Mouse (Mus musculus) embryonic fibroblast, embryonic 13.5 days (primary cell): ENCODE data around the gene Slc7a14.

Experiments
- CTCF ChIP-seq: IDR thresholded peaks from 2 replicates; pipeline ENCODE4 v1.5.1; 2011; ENCODE audit warnings: mild to moderate bottlenecking, control low read depth, low read length, moderate library complexity, borderline replicate concordance; ENCODE audit not compliant: insufficient read depth
- POLR2A ChIP-seq: IDR thresholded peaks from 2 replicates; pipeline ENCODE4 v1.6.1; 2011; ENCODE audit warnings: low read depth, mild to moderate bottlenecking, control low read depth, low read length, moderate library complexity

DNA sequence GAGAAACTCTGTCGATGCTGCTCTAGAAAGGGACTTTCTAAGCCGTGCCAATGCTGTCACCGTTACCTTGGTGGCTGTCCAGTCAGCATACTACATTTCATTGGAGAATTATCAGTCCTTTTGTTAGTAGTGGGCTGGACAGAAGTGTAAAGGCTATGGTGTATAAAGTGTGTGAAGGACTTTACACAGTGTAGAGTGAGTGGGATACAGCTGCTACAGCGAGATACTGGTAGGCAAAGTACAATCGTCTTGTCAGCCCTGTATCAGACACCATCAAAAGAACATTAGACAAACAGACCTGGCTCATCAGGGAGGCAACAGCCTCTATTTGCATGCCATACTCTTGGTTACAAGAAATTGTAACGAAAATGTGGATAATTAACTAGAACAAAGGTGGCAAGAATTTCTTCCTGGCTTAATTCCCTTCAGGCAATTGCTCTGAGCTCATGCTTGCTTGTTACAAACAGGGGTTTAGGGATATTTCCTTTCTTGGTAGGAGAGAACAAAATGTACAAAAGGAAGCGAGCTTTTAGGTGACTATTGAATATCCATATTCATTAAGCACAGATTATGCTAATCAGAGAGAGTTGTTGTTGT lies 48.7 kb downstream of the Slc7a14 start:
- TF ChIP-seq POLR2A = no peak
- no peak for TF ChIP-seq CTCF
